Mouse (Mus musculus) intestine, embryonic 14.5 days (tissue): ENCODE data around the gene Slc19a3. TPM values are rescaled to one million over a fixed set of nuclear protein-coding genes. Genes with fewer than 3 reads are reported as not detected.

Source experiments
- ATAC-seq: fragments of 200-750 bp; cut with Nextera tagmentation; replicated peaks from 2 replicates; pipeline ENCODE4 v1.8.0; 2017; ENCODE audit warnings: low read depth, moderate number of reproducible peaks, moderate TSS enrichment, moderate library complexity; ENCODE audit not compliant: low FRiP score, low TSS enrichment
- DNase-seq: peaks from one replicate; pipeline ENCODE4 v3.0.0-alpha.2; 2018; ENCODE audit warnings: low spot score
- H3K27ac ChIP-seq: fragments of 300-500 bp; sonication (generic); 2 replicates; pipeline ENCODE4 v1.5.1; 2014; ENCODE audit warnings: low read depth, mild to moderate bottlenecking, control low read depth
- H3K27me3 ChIP-seq: fragments of 300-500 bp; sonication (generic); replicated peaks from 2 replicates; pipeline ENCODE4 v1.6.1; 2014; ENCODE audit warnings: low read length, control low read depth; ENCODE audit not compliant: control insufficient read depth, insufficient read depth
- H3K36me3 ChIP-seq: fragments of 300-500 bp; sonication (generic); 2 replicates; pipeline ENCODE4 v1.6.1; 2014; ENCODE audit warnings: low read length, control low read depth; ENCODE audit not compliant: control insufficient read depth, insufficient read depth
- H3K4me1 ChIP-seq: fragments of 300-500 bp; sonication (generic); replicated peaks from 2 replicates; pipeline ENCODE4 v1.6.1; 2014; ENCODE audit warnings: low read length, control low read depth, mixed read lengths; ENCODE audit not compliant: control insufficient read depth, insufficient read depth
- H3K4me2 ChIP-seq: fragments of 300-500 bp; sonication (generic); 2 replicates; pipeline ENCODE4 v1.6.1; 2014; ENCODE audit warnings: low read length
- H3K4me3 ChIP-seq: fragments of 300-500 bp; sonication (generic); 2 replicates; pipeline ENCODE4 v1.5.1; 2014; ENCODE audit warnings: low read depth, low read length, control low read depth, mixed read lengths
- H3K9ac ChIP-seq: fragments of 300-500 bp; sonication (generic); 2 replicates; pipeline ENCODE4 v1.6.1; 2014; ENCODE audit warnings: mild to moderate bottlenecking, low read length
- H3K9me3 ChIP-seq: fragments of 300-500 bp; sonication (generic); 2 replicates; pipeline ENCODE4 v1.6.1; 2016; ENCODE audit warnings: low read length, control low read depth; ENCODE audit not compliant: control insufficient read depth
- WGBS: fragments of 180-500 bp; shearing (Covaris S2); extraction: QIAGEN DNeasy Blood & Tissue Kit; methylation state at CpG from one replicate; pipeline ENCODE4 v1.1.7; 2014; 5-methylcytosine and 5-hydroxymethylcytosine counted together
- polyA plus RNA-seq: library from polyadenylated mRNA; unstranded; fragments of >200 nt; fragmentation: Nextera tagmentation; extraction: Ambion mirVana; gene quantifications from 2 replicates; pipeline ENCODE4 v1.2.1, GENCODE M21; 2014

Gene Slc19a3
- polyA plus RNA-seq, 1 experiment from 2014 or later = 0.49 TPM

DNA sequence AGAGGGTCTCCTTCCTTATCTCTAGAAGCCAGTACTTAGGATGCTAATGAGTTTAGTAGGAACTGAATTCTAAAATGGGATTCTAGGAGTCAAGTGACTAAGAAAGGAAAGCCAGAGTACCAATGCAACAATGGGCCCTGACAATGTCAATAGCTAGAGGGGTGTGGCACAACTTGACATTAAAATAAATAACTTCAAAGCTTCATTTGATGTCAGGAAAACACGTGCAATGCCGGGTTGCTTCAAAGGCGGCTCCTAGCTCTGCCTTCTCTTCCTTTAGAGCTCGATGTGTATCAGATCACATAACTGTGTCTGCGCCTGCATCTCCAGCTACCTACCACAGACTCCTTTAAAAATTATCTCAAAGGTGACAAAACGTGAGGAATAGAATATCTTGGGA is 64.3 kb downstream of the Slc19a3 start:
- Histone ChIP-seq H3K9me3 (no peaks in the 10 kb centered on the region), H3K27me3 (no peaks in the 10 kb centered on the region), H3K36me3 (no peaks in the 10 kb centered on the region), H3K4me1 (no peaks in the 10 kb centered on the region), H3K4me3 (no peak overlapping the region), H3K4me2 (no peak overlapping the region), H3K27ac (no peak overlapping the region), H3K9ac (no peak overlapping the region)
- 68% methylated on average over 6 of the region's 6 CpGs for WGBS
- DNase-seq (no peak), ATAC-seq (no peak)

DNA sequence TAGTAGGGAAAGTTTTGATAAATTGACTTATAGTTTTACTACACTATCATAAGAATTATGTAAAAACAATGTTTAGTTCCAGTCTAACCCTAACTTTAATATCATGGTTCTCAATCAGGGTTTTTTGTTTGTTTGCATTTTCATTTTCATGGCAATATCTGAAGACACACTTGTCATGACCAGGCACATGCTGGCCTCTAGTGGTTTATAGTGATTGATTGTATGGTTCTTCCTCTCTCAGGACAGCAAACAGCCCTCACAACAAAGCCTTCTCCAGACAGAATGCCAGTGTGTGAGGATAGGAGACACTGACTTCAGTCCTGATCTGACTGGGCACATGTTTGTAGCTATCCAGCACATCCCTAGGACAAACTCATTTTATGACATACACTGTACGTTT is 65.0 kb downstream of the Slc19a3 start:
- ATAC-seq (no peak), DNase-seq (no peak)
- Histone ChIP-seq H3K27me3 (no peaks in the 10 kb centered on the region), H3K4me3 (no peak overlapping the region), H3K9ac (no peak overlapping the region), H3K9me3 (no peaks in the 10 kb centered on the region), H3K36me3 (no peaks in the 10 kb centered on the region), H3K4me1 (no peaks in the 10 kb centered on the region), H3K27ac (no peak overlapping the region), H3K4me2 (no peak overlapping the region)
- 76% methylated on average over 1 of the region's 1 CpGs for WGBS

- no peak overlapping the region for H3K27ac ChIP-seq
- H3K9ac ChIP-seq = no peak overlapping the region
- H3K36me3 ChIP-seq = no peaks in the 10 kb centered on the region
- no peak for DNase-seq
- no peak overlapping the region for H3K4me2 ChIP-seq
- H3K27me3 ChIP-seq = no peaks in the 10 kb centered on the region
- WGBS = 35% methylated on average over 4 of the region's 4 CpGs
- no peak overlapping the region for H3K4me3 ChIP-seq
- no peaks in the 10 kb centered on the region for H3K4me1 ChIP-seq
- H3K9me3 ChIP-seq = no peaks in the 10 kb centered on the region
- ATAC-seq = no peak
These were observed 66.2 kb downstream of the Slc19a3 start for GRCm38 (mm10) chr1:82972046-82972445.

DNA sequence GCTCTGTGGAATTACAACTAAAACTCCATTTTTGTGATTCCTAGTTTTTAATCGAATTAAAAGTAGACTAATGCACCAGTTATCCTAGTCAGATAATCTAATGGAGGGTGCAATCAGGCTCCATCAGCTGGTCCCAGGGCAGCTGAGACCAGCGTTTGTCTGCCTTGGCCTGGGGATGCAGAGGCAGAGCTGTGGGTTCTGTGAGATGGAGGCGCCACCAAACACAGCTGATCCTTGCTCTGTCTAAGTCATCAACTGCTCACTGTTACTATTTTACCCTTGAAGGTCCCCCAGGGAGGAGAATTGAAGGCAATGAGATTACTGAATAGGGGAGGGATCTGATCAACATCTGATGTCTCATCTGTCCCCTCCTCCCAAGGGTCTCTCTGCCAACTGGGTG is 71.8 kb downstream of the Slc19a3 start:
- 67% methylated on average over 3 of the region's 3 CpGs for WGBS
- DNase-seq (no peak), ATAC-seq (no peak)
- Histone ChIP-seq H3K4me3 (no peak overlapping the region), H3K9me3 (no peaks in the 10 kb centered on the region), H3K9ac (no peak overlapping the region), H3K4me2 (no peak overlapping the region), H3K27ac (no peak overlapping the region), H3K36me3 (no peaks in the 10 kb centered on the region), H3K4me1 (no peaks in the 10 kb centered on the region), H3K27me3 (no peaks in the 10 kb centered on the region)

Other genes with a start within 250 kb of the Slc19a3 start
- 46.9 and 47.1 TPM in 2 replicates for gene Agfg1, start 199.0 kb downstream of the Slc19a3 start, polyA plus RNA-seq
- gene A030005L19Rik, start 125.1 kb downstream of the Slc19a3 start, polyA plus RNA-seq = 0.23 TPM in 1 of 2 replicates, not detected in the other
- not detected in 2 replicates for gene A030014E15Rik, start 113.5 kb downstream of the Slc19a3 start, polyA plus RNA-seq
- not detected in 2 replicates for gene Gm6217, start 107.0 kb downstream of the Slc19a3 start, polyA plus RNA-seq
- not detected in 2 replicates for gene A030003K21Rik, start 95.1 kb downstream of the Slc19a3 start, polyA plus RNA-seq
- gene Gm7544, start 82.4 kb downstream of the Slc19a3 start, polyA plus RNA-seq = not detected in 2 replicates
- gene Gm47955, start 78.2 kb downstream of the Slc19a3 start, polyA plus RNA-seq = not detected in 2 replicates
- not detected in 2 replicates for gene Gm47959, start 37.9 kb downstream of the Slc19a3 start, polyA plus RNA-seq
- gene Krtap28-10, start 4.0 kb upstream of the Slc19a3 start, polyA plus RNA-seq = not detected in 2 replicates
- gene Gm47969, start 6.5 kb upstream of the Slc19a3 start, polyA plus RNA-seq = not detected in 2 replicates
- not detected in 2 replicates for gene A030005K14Rik, start 20.9 kb upstream of the Slc19a3 start, polyA plus RNA-seq
- not detected in 2 replicates for gene Krtap28-13, start 22.5 kb upstream of the Slc19a3 start, polyA plus RNA-seq
- 3.4 and 3.7 TPM in 2 replicates for gene Ccl20, start 78.3 kb upstream of the Slc19a3 start, polyA plus RNA-seq
- gene Daw1, start 121.3 kb upstream of the Slc19a3 start, polyA plus RNA-seq = 0.22 TPM in 1 of 2 replicates, not detected in the other